Mouse (Mus musculus) CH12.LX (cell line): ENCODE measurements around the gene Sh3bgrl2. TPM values are rescaled to one million over a fixed set of nuclear protein-coding genes. Genes with fewer than 3 reads are reported as not detected.

Experiments
- DNase-seq: peaks from one replicate; pipeline ENCODE4 v3.0.0-alpha.2; 2013; ENCODE audit errors: extremely low read depth
- H3K27ac ChIP-seq: 2 replicates; pipeline ENCODE4 v1.5.1; 2012; ENCODE audit warnings: low read depth, mild to moderate bottlenecking, control low read depth, moderate library complexity; ENCODE audit not compliant: insufficient read depth
- H3K27me3 ChIP-seq: replicated peaks from 2 replicates; pipeline ENCODE3; 2012; ENCODE audit warnings: inconsistent platforms
- H3K36me3 ChIP-seq, 2 experiments: replicated peaks in 1 of 2; 2 replicates each; pipeline versions ENCODE3 to v1.6.1; 2012; ENCODE audit warnings: inconsistent platforms in 1 of 2, low read length in 1 of 2, mild to moderate bottlenecking in 1 of 2, mixed read lengths in 1 of 2, moderate library complexity in 1 of 2; ENCODE audit not compliant: control insufficient read depth in 1 of 2, insufficient read depth in 1 of 2
- H3K4me1 ChIP-seq, 2 experiments: 2 replicates each; pipeline ENCODE4 v1.6.1; 2012; ENCODE audit warnings: inconsistent platforms in 1 of 2, moderate library complexity in 1 of 2; ENCODE audit not compliant: insufficient read depth in 2 of 2, control insufficient read depth in 1 of 2
- H3K4me2 ChIP-seq: 2 replicates; pipeline ENCODE4 v1.6.1; 2012; ENCODE audit warnings: low read depth, mild to moderate bottlenecking, control low read depth; ENCODE audit not compliant: poor library complexity, insufficient read depth, severe bottlenecking
- H3K4me3 ChIP-seq, 3 experiments: fragments of 150-350 bp in 1 of 3; sonication (generic) in 1 of 3; replicated peaks in 1 of 3; 2 replicates each; pipeline versions ENCODE3 to v1.5.1; 2011 to 2012; ENCODE audit warnings: low read depth in 2 of 3, low read length in 2 of 3, mild to moderate bottlenecking in 2 of 3, moderate library complexity in 2 of 3, control low read depth in 1 of 3, improper control_type of control experiment in 1 of 3, inconsistent platforms in 1 of 3, mixed read lengths in 1 of 3; ENCODE audit not compliant: poor library complexity in 1 of 3
- H3K79me2 ChIP-seq: replicated peaks from 2 replicates; pipeline ENCODE4 v1.6.1; 2012; ENCODE audit warnings: mild to moderate bottlenecking, moderate library complexity; ENCODE audit not compliant: control insufficient read depth, poor library complexity, insufficient read depth, severe bottlenecking; ENCODE audit errors: extremely low read depth
- H3K9ac ChIP-seq: 2 replicates; pipeline ENCODE4 v1.6.1; 2012; ENCODE audit warnings: low read depth, mild to moderate bottlenecking, control low read depth, moderate library complexity; ENCODE audit not compliant: insufficient read depth
- H3K9me3 ChIP-seq: replicated peaks from 2 replicates; pipeline ENCODE3; 2012; ENCODE audit warnings: low read length, inconsistent platforms, mixed read lengths
- CHD2 ChIP-seq: IDR thresholded peaks from 2 replicates; pipeline ENCODE4 v1.6.1; 2011; ENCODE audit warnings: low read length, improper control_type of control experiment
- CTCF ChIP-seq, 2 experiments: IDR thresholded peaks in 1 of 2; conservative IDR thresholded peaks in 1 of 2; 2 replicates each; pipeline ENCODE4 v1.5.1; 2011 to 2012; ENCODE audit warnings: low read depth in 2 of 2, low read length in 2 of 2, improper control_type of control experiment in 1 of 2, inconsistent platforms in 1 of 2, mild to moderate bottlenecking in 1 of 2, moderate library complexity in 1 of 2
- ELF1 ChIP-seq: IDR thresholded peaks from 2 replicates; pipeline ENCODE4 v1.6.1; 2014; ENCODE audit warnings: low read depth, mild to moderate bottlenecking, inconsistent platforms, low read length, improper control_type of control experiment
- EP300 ChIP-seq: IDR thresholded peaks from 2 replicates; pipeline ENCODE4 v1.6.1; 2011; ENCODE audit warnings: low read length, improper control_type of control experiment
- HCFC1 ChIP-seq: IDR thresholded peaks from 2 replicates; pipeline ENCODE4 v1.6.1; 2012; ENCODE audit warnings: low read depth, mild to moderate bottlenecking, inconsistent platforms, low read length, improper control_type of control experiment
- JUN ChIP-seq: IDR thresholded peaks from 2 replicates; pipeline ENCODE4 v1.6.1; 2011; ENCODE audit warnings: low read depth, mild to moderate bottlenecking, low read length, improper control_type of control experiment, moderate library complexity; ENCODE audit not compliant: insufficient read depth
- JUND ChIP-seq: conservative IDR thresholded peaks from 2 replicates; pipeline ENCODE4 v1.6.1; 2011; ENCODE audit warnings: low read depth, low read length, improper control_type of control experiment
- KAT2A ChIP-seq: IDR thresholded peaks from 2 replicates; pipeline ENCODE4 v1.6.1; 2012; ENCODE audit warnings: low read length, improper control_type of control experiment, inconsistent platforms; ENCODE audit not compliant: insufficient replicate concordance
- MAFK ChIP-seq: IDR thresholded peaks from 2 replicates; pipeline ENCODE4 v1.6.1; 2011; ENCODE audit warnings: low read length, improper control_type of control experiment; ENCODE audit not compliant: insufficient replicate concordance
- MAZ ChIP-seq: IDR thresholded peaks from 2 replicates; pipeline ENCODE4 v1.6.1; 2012; ENCODE audit warnings: low read depth, mild to moderate bottlenecking, inconsistent platforms, low read length, improper control_type of control experiment, moderate library complexity
- NELFE ChIP-seq: IDR thresholded peaks from 2 replicates; pipeline ENCODE4 v1.6.1; 2011; ENCODE audit warnings: low read depth, low read length, improper control_type of control experiment
- NRF1 ChIP-seq: IDR thresholded peaks from 2 replicates; pipeline ENCODE4 v1.6.1; 2014; ENCODE audit warnings: low read depth, mild to moderate bottlenecking, inconsistent platforms, low read length, improper control_type of control experiment, moderate library complexity
- POLR2A ChIP-seq: IDR thresholded peaks from 2 replicates; pipeline ENCODE4 v1.6.1; 2011; ENCODE audit warnings: low read depth, mild to moderate bottlenecking, improper control_type of control experiment, low read length
- POLR2AphosphoS2 ChIP-seq: IDR thresholded peaks from 2 replicates; pipeline ENCODE4 v1.6.1; 2011; ENCODE audit warnings: low read depth, low read length, improper control_type of control experiment
- RAD21 ChIP-seq: IDR thresholded peaks from 2 replicates; pipeline ENCODE4 v1.6.1; 2011; ENCODE audit warnings: low read depth, mild to moderate bottlenecking, low read length, improper control_type of control experiment, moderate library complexity
- RCOR1 ChIP-seq: conservative IDR thresholded peaks from 2 replicates; pipeline ENCODE4 v1.6.1; 2012; ENCODE audit warnings: low read depth, mild to moderate bottlenecking, inconsistent platforms, low read length, improper control_type of control experiment
- SIN3A ChIP-seq: IDR thresholded peaks from 2 replicates; pipeline ENCODE4 v1.6.1; 2012; ENCODE audit warnings: low read length, improper control_type of control experiment, inconsistent platforms
- SMC3 ChIP-seq: IDR thresholded peaks from 2 replicates; pipeline ENCODE4 v1.6.1; 2011; ENCODE audit warnings: low read depth, low read length, improper control_type of control experiment
- TBP ChIP-seq: conservative IDR thresholded peaks from 2 replicates; pipeline ENCODE4 v1.6.1; 2011; ENCODE audit warnings: low read depth, low read length, improper control_type of control experiment
- UBTF ChIP-seq: IDR thresholded peaks from 2 replicates; pipeline ENCODE4 v1.6.1; 2012; ENCODE audit warnings: low read depth, mild to moderate bottlenecking, inconsistent platforms, low read length, improper control_type of control experiment, moderate library complexity
- USF2 ChIP-seq: conservative IDR thresholded peaks from 2 replicates; pipeline ENCODE4 v1.6.1; 2011; ENCODE audit warnings: low read depth, low read length, improper control_type of control experiment
- ZKSCAN1 ChIP-seq: IDR thresholded peaks from 2 replicates; pipeline ENCODE4 v1.6.1; 2012; ENCODE audit warnings: low read depth, inconsistent platforms, low read length, improper control_type of control experiment, borderline replicate concordance
- ZMIZ1 ChIP-seq: IDR thresholded peaks from 2 replicates; pipeline ENCODE4 v1.6.1; 2012; ENCODE audit warnings: low read depth, mild to moderate bottlenecking, inconsistent platforms, low read length, improper control_type of control experiment
- ZNF384 ChIP-seq: IDR thresholded peaks from 2 replicates; pipeline ENCODE4 v1.6.1; 2012; ENCODE audit warnings: low read depth, low read length, improper control_type of control experiment, inconsistent platforms
- dilution Hi-C: fragments of 300-500 bp; cut with MboI; formaldehyde crosslinking; loops from 2 replicates; pipeline ENCODE4 v1.14.3; 2020; ENCODE audit warnings: low sequenced_read_pairs; ENCODE audit not compliant: extremely low pct_unique_long_range_greater_than_20kb, extremely low pct_ligation_motif_present
- in situ Hi-C: fragments of 300-500 bp; cut with MboI; formaldehyde crosslinking; loops from 3 replicates; pipeline ENCODE4 v1.14.3; 2019; ENCODE audit warnings: low sequenced_read_pairs, low pct_ligation_motif_present, low pct_unique_long_range_greater_than_20kb, mixed read lengths
- polyA plus RNA-seq: library from polyadenylated mRNA; unstranded; fragments of >175 nt; gene quantifications from 2 replicates; pipeline ENCODE4 v1.2.1, GENCODE M21; 2012; ENCODE audit warnings: low read depth; ENCODE audit not compliant: insufficient read length
- total RNA-seq, 2 experiments: library from RNA; depleted of rRNA; stranded (reverse); fragments of 300-350 nt in 1 of 2; fragments of >200 nt in 1 of 2; gene quantifications; 2 replicates each; pipeline ENCODE4 v1.2.3; 2012 to 2014

The Sh3bgrl2 gene
- total and polyA plus RNA-seq, 3 experiments = 0.04 to 0.27 (median 0.11) TPM

- no peak overlapping the region for H3K4me3 ChIP-seq
- dilution Hi-C loops (no loop called here), in situ Hi-C loops (no loop called here)
- DNase-seq = no peak
- no peaks in the 10 kb centered on the region for H3K27me3 ChIP-seq
- no peak overlapping the region for H3K27ac ChIP-seq
- H3K9ac ChIP-seq = 0 out of 2 replicates have a peak overlapping the region, but pooled peaks have one; percentile 40
- no peaks in the 10 kb centered on the region for H3K9me3 ChIP-seq
- no peak for TF ChIP-seq JUND
- TF ChIP-seq RCOR1 = no peak
- no peak for TF ChIP-seq NELFE
- no peak for TF ChIP-seq ZNF384
- no peak for TF ChIP-seq MAZ
- no peak for TF ChIP-seq RAD21
- no peak for TF ChIP-seq EP300
- TF ChIP-seq ZMIZ1 = no peak
- TF ChIP-seq POLR2AphosphoS2 = no peak
- no peaks in the 10 kb centered on the region for H3K36me3 ChIP-seq
- peak overlapping the region; percentile 50; the same call in 1 of the 2 replicates for H3K4me2 ChIP-seq
- peaks cover 2 to 7% of the 10 kb centered on the region in 2 experiments; a peak in 3 of 4 replicates for H3K4me1 ChIP-seq
- H3K79me2 ChIP-seq = no peaks in the 10 kb centered on the region
Observed at GRCm38 (mm10) chr9:83635997-83636396, 87.9 kb downstream of the Sh3bgrl2 start.

DNA sequence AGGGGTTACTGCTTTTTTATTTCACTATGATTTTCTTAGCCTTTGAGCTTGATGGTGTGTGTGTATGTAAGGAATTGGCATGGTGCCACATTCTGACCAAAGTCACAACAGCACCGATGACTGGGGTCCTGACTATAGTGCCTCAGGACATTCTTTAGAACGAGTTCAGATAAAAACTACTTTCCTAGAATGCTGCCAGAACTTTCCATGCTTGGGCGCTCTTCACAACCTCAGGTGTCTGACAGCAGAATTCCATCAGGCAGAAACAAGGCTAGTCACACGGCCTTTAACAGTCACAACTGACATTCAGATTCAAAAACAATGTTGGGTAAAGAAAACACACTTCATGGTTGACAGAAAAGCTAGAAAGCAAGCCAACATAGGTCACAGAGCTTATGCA, 95.0 kb downstream of the Sh3bgrl2 start:
- no peak for TF ChIP-seq ELF1
- TF ChIP-seq TBP = no peak
- TF ChIP-seq UBTF = no peak
- TF ChIP-seq USF2 = no peak
- TF ChIP-seq MAFK = no peak
- TF ChIP-seq EP300 = no peak
- no peak for TF ChIP-seq POLR2AphosphoS2
- no peak for TF ChIP-seq KAT2A
- TF ChIP-seq SIN3A = no peak
- TF ChIP-seq CTCF (conservative IDR thresholded peaks at IDR 0.05 in 1 of 2, IDR thresholded peaks at IDR 0.05 in 1 of 2; ENCODE audit: low read depth in 2 of 2, low read length in 2 of 2) = no peak
- TF ChIP-seq POLR2A = no peak
- no peak for TF ChIP-seq SMC3
- TF ChIP-seq JUN = no peak
- no peak for TF ChIP-seq HCFC1
- no peak for TF ChIP-seq ZMIZ1
- no peak for TF ChIP-seq NRF1
- no peak for TF ChIP-seq CHD2
- no peak for TF ChIP-seq ZKSCAN1
- TF ChIP-seq, all 38 proteins: peak for 0
- H3K4me1 ChIP-seq = peaks cover 9 to 32% of the 10 kb centered on the region in 2 experiments
- no peak for DNase-seq
- in situ Hi-C loops (no loop called here), dilution Hi-C loops (no loop called here)
- no peak overlapping the region for H3K4me2 ChIP-seq
- no peaks in the 10 kb centered on the region for H3K27me3 ChIP-seq
- no peaks in the 10 kb centered on the region for H3K36me3 ChIP-seq
- no peak overlapping the region for H3K9ac ChIP-seq
- H3K27ac ChIP-seq = no peak overlapping the region
- H3K9me3 ChIP-seq = no peaks in the 10 kb centered on the region
- no peaks in the 10 kb centered on the region for H3K79me2 ChIP-seq
- no peak overlapping the region for H3K4me3 ChIP-seq
